ENCODE assay signal across 9 mouse cellular contexts in genomic region chr7:114007565-114007964, GRCm38 (mm10).
DNase-seq lines count a peak whose midpoint lies in the region; ATAC-seq and TF ChIP-seq lines count a peak whose summit lies in the region.
"Had no signal": no experiment of that assay in that cellular context is flagged by ENCODE, and none has a peak within 500 bp of the region (broad histone marks: within the 10 kb centered on the region; RNA-seq: fewer than 3 reads in every experiment).

No protein-coding gene starts in this region.

- no peak overlapping the region for H3K9ac ChIP-seq in forebrain, embryonic 15.5 days (replicated peaks)
- no peak overlapping the region for H3K9ac ChIP-seq in midbrain, postnatal 0 days (replicated peaks; ENCODE audit: low read length, poor library complexity, severe bottlenecking)
- H3K9ac ChIP-seq in midbrain, embryonic 14.5 days (replicated peaks; ENCODE audit: low read length), result no peak overlapping the region
- H3K9ac ChIP-seq in lung, embryonic 14.5 days, result no peak overlapping the region

- ATAC-seq in forebrain, embryonic 15.5 days (replicated peaks), result no peak
- no peak for ATAC-seq in midbrain, postnatal 0 days (ENCODE audit: low FRiP score)
- no peak for ATAC-seq in midbrain, embryonic 14.5 days (ENCODE audit: low FRiP score, low TSS enrichment)
- no peak for ATAC-seq in lung, embryonic 14.5 days (ENCODE audit: insufficient read depth)
- no peak for ATAC-seq in inflammation-experienced regulatory T-cells, adult 6 months

- H3K4me2 ChIP-seq in forebrain, embryonic 15.5 days (replicated peaks), result no peak overlapping the region
- H3K4me2 ChIP-seq in midbrain, postnatal 0 days (ENCODE audit: low read depth, low read length, poor library complexity, severe bottlenecking), result no peak overlapping the region
- no peak overlapping the region for H3K4me2 ChIP-seq in midbrain, embryonic 14.5 days (ENCODE audit: low read length)
- no peak overlapping the region for H3K4me2 ChIP-seq in lung, embryonic 14.5 days

- DNase-seq in forebrain, embryonic 10.5 days (ENCODE audit: extremely low spot score, low spot score), result peak; percentile 27
- no peak for DNase-seq in midbrain, postnatal 0 days (ENCODE audit: low spot score)
- DNase-seq in midbrain, embryonic 14.5 days, result no peak
- peak; percentile 15 for DNase-seq in c-Kit-positive CD71-positive TER-119-positive erythroid progenitor cells, embryonic 14.5 days (ENCODE audit: low spot score)
- peak; percentile 42 for DNase-seq in lung, embryonic 14.5 days
- DNase-seq in frontal cortex, postnatal 14 days (ENCODE audit: low spot score in 2 of 2), result no peak

- peaks cover 33% of the 10 kb centered on the region for H3K27me3 ChIP-seq in forebrain, embryonic 10.5 days (ENCODE audit: poor library complexity, severe bottlenecking)
- no peaks in the 10 kb centered on the region; the same call in 1 of the 2 replicates for H3K27me3 ChIP-seq in forebrain, embryonic 15.5 days
- no peaks in the 10 kb centered on the region for H3K27me3 ChIP-seq in midbrain, postnatal 0 days (ENCODE audit: insufficient read depth, low read length)
- H3K27me3 ChIP-seq in midbrain, embryonic 14.5 days (ENCODE audit: control insufficient read depth, insufficient read depth, low read length), result peaks cover 4% of the 10 kb centered on the region; the same call in 1 of the 2 replicates
- H3K27me3 ChIP-seq in lung, embryonic 14.5 days (ENCODE audit: insufficient read depth, low read length), result no peaks in the 10 kb centered on the region

- peak; percentile 54 for TF ChIP-seq CTCF in midbrain, postnatal 0 days (IDR thresholded peaks at IDR 0.05)
- TF ChIP-seq CTCF in lung, embryonic 14.5 days (IDR thresholded peaks at IDR 0.05; ENCODE audit: low read depth), result peak; percentile 56

- no peaks in the 10 kb centered on the region for H3K9me3 ChIP-seq in forebrain, embryonic 10.5 days
- H3K9me3 ChIP-seq in forebrain, embryonic 15.5 days, result no peaks in the 10 kb centered on the region
- H3K9me3 ChIP-seq in midbrain, postnatal 0 days (ENCODE audit: low read length), result no peaks in the 10 kb centered on the region
- H3K9me3 ChIP-seq in midbrain, embryonic 14.5 days (ENCODE audit: control insufficient read depth, low read length), result no peaks in the 10 kb centered on the region
- no peaks in the 10 kb centered on the region for H3K9me3 ChIP-seq in lung, embryonic 14.5 days (ENCODE audit: low read depth, low read length)
- H3K9me3 ChIP-seq: G1E had no signal

- no peak overlapping the region for H3K4me3 ChIP-seq in forebrain, embryonic 10.5 days
- no peak overlapping the region for H3K4me3 ChIP-seq in forebrain, embryonic 15.5 days
- no peak overlapping the region for H3K4me3 ChIP-seq in midbrain, postnatal 0 days (ENCODE audit: low read depth, low read length)
- no peak overlapping the region for H3K4me3 ChIP-seq in midbrain, embryonic 14.5 days (replicated peaks; ENCODE audit: low read depth, low read length)
- no peak overlapping the region for H3K4me3 ChIP-seq in lung, embryonic 14.5 days (ENCODE audit: low read depth, low read length)

- H3K27ac ChIP-seq in forebrain, embryonic 10.5 days, result no peak overlapping the region
- no peak overlapping the region for H3K27ac ChIP-seq in forebrain, embryonic 15.5 days (replicated peaks)
- no peak overlapping the region for H3K27ac ChIP-seq in midbrain, postnatal 0 days (ENCODE audit: low read depth, low read length)
- no peak overlapping the region for H3K27ac ChIP-seq in midbrain, embryonic 14.5 days (replicated peaks; ENCODE audit: low read depth, low read length)
- H3K27ac ChIP-seq in lung, embryonic 14.5 days (ENCODE audit: low read depth), result no peak overlapping the region

- peaks cover 26% of the 10 kb centered on the region for H3K4me1 ChIP-seq in forebrain, embryonic 10.5 days
- H3K4me1 ChIP-seq in forebrain, embryonic 15.5 days, result peaks cover 18% of the 10 kb centered on the region
- H3K4me1 ChIP-seq in midbrain, postnatal 0 days (ENCODE audit: insufficient read depth, low read length), result peaks cover 5% of the 10 kb centered on the region; the same call in 1 of the 2 replicates
- H3K4me1 ChIP-seq in midbrain, embryonic 14.5 days (ENCODE audit: control insufficient read depth, insufficient read depth, low read length), result peaks cover 5% of the 10 kb centered on the region; the same call in 1 of the 2 replicates
- no peaks in the 10 kb centered on the region for H3K4me1 ChIP-seq in lung, embryonic 14.5 days (ENCODE audit: insufficient read depth)

- WGBS in forebrain, embryonic 10.5 days, result 74% methylated on average over 5 of the region's 5 CpGs
- WGBS in forebrain, embryonic 15.5 days, result 61% methylated on average over 5 of the region's 5 CpGs
- WGBS in midbrain, postnatal 0 days, result 65% methylated on average over 5 of the region's 5 CpGs
- WGBS in midbrain, embryonic 14.5 days, result 72% methylated on average over 5 of the region's 5 CpGs
- 61% methylated on average over 5 of the region's 5 CpGs for WGBS in lung, embryonic 14.5 days

- no peaks in the 10 kb centered on the region for H3K36me3 ChIP-seq in forebrain, embryonic 10.5 days (replicated peaks)
- no peaks in the 10 kb centered on the region for H3K36me3 ChIP-seq in forebrain, embryonic 15.5 days
- no peaks in the 10 kb centered on the region for H3K36me3 ChIP-seq in midbrain, postnatal 0 days (ENCODE audit: insufficient read depth, low read length)
- H3K36me3 ChIP-seq in midbrain, embryonic 14.5 days (ENCODE audit: control insufficient read depth, insufficient read depth, low read length), result no peaks in the 10 kb centered on the region
- H3K36me3 ChIP-seq in lung, embryonic 14.5 days (ENCODE audit: insufficient read depth), result no peaks in the 10 kb centered on the region
- H3K36me3 ChIP-seq: G1E had no signal

Comparison
In these comparisons a context has a peak if more than half of its experiments do, and no peak if none do; other contexts are left out.
1. DNase-seq: peak in forebrain, embryonic 10.5 days (single experiment), c-Kit-positive CD71-positive TER-119-positive erythroid progenitor cells, embryonic 14.5 days (single experiment) and lung, embryonic 14.5 days (single experiment); none in midbrain, postnatal 0 days (single experiment), midbrain, embryonic 14.5 days (single experiment) and frontal cortex, postnatal 14 days (0 of 2).